Mouse (Mus musculus): ENCODE measurements at regions not wholly inside any gene's neighbourhood (a gene's known extent, or its start where the extent isn't known, plus 50 kb on each side); places are given as distances from the start of the nearest gene placed in this dataset.

DNA sequence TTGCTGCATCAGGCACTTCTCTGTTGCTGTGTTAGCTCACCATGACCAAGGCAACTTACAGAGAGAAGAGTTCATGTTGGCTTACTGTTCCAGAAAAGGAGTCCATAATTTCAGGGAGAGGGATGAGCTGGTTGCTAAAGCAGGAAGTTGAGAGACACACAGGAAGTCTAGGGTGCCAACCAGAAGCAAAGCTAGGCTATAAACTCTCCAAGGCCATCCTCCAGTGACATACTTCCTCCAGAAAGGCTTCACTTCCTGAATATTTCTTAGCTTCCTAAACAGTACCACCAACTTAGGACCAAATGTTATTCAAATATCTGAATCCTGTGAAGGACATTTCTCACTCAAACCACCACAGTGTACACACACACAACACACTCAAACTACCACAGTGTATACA lies 2010.6 kb downstream of the A830018L16Rik start:
- ATAC-seq (replicated peaks; ENCODE audit: low FRiP score, low TSS enrichment, low read depth), result no peak
- DNase-seq (ENCODE audit: low spot score), result no peak

DNA sequence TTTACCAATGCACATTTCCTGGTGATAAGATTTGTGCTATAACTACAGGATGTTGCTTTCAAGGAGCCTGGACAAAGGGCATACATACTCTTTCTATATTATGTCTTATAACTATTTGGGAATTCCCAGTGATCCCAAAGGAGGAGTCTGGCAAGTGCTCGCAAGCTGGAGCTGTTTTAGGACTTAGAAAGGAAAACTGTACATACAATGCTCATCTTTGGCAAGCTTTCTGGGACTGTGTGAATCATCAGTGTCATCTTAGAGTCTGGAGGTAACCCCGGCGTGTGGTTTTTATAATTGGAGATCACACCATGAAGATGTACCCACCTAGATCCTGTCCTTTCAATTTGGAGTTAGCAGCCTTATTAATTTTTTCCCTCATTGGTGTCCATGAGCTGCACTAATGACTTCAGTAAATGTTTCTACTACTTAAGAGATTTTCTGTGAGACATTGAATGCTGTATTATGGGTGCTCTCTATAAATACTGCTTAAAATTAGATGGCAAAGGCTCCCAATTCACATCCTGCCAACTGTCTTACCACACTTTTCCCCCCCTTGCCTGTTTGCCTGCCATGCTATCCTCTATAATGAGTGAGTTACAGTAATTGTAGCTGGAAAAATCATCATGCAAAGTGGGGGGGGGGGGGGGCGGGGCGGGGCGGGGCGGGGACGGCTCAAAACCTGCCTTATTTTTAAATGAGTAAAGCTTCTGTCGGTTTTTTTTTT lies 2011.9 kb downstream of the A830018L16Rik start:
- no peak for ATAC-seq (replicated peaks; ENCODE audit: low FRiP score, low TSS enrichment, low read depth)
- no peaks in the 10 kb centered on the region for H3K27me3 ChIP-seq (replicated peaks; ENCODE audit: control insufficient read depth, insufficient read depth, low read length)
- no peak overlapping the region for H3K27ac ChIP-seq (ENCODE audit: low read depth)
- 0 out of 2 replicates have a peak, but pooled peaks cover 7% of the 10 kb centered on the region for H3K4me1 ChIP-seq (replicated peaks; ENCODE audit: control insufficient read depth, insufficient read depth, low read length)
- H3K9me3 ChIP-seq (ENCODE audit: control insufficient read depth, low read length), result no peaks in the 10 kb centered on the region
- peak overlapping the region; percentile 45 for H3K9ac ChIP-seq (ENCODE audit: low read length)
- DNase-seq (ENCODE audit: low spot score), result no peak
- peak overlapping the region; percentile 40 for H3K4me3 ChIP-seq (ENCODE audit: low read depth, low read length)
- H3K4me2 ChIP-seq (ENCODE audit: low read length), result peak overlapping the region; percentile 63
- 25% methylated on average over 9 of the region's 9 CpGs for WGBS
- no peaks in the 10 kb centered on the region for H3K36me3 ChIP-seq (ENCODE audit: control insufficient read depth, insufficient read depth, low read length)

More for the DNA sequence above, 2010.6 kb downstream of the A830018L16Rik start:
- no peaks in the 10 kb centered on the region for H3K36me3 ChIP-seq (ENCODE audit: control insufficient read depth, insufficient read depth, low read length)
- 0 out of 2 replicates have a peak, but pooled peaks cover 7% of the 10 kb centered on the region for H3K4me1 ChIP-seq (replicated peaks; ENCODE audit: control insufficient read depth, insufficient read depth, low read length)
- H3K4me2 ChIP-seq (ENCODE audit: low read length), result no peak overlapping the region
- no peaks in the 10 kb centered on the region for H3K27me3 ChIP-seq (replicated peaks; ENCODE audit: control insufficient read depth, insufficient read depth, low read length)
- H3K9me3 ChIP-seq (ENCODE audit: control insufficient read depth, low read length), result no peaks in the 10 kb centered on the region
- H3K27ac ChIP-seq (ENCODE audit: low read depth), result no peak overlapping the region
- H3K9ac ChIP-seq (ENCODE audit: low read length), result no peak overlapping the region
- no peak overlapping the region for H3K4me3 ChIP-seq (ENCODE audit: low read depth, low read length)

DNA sequence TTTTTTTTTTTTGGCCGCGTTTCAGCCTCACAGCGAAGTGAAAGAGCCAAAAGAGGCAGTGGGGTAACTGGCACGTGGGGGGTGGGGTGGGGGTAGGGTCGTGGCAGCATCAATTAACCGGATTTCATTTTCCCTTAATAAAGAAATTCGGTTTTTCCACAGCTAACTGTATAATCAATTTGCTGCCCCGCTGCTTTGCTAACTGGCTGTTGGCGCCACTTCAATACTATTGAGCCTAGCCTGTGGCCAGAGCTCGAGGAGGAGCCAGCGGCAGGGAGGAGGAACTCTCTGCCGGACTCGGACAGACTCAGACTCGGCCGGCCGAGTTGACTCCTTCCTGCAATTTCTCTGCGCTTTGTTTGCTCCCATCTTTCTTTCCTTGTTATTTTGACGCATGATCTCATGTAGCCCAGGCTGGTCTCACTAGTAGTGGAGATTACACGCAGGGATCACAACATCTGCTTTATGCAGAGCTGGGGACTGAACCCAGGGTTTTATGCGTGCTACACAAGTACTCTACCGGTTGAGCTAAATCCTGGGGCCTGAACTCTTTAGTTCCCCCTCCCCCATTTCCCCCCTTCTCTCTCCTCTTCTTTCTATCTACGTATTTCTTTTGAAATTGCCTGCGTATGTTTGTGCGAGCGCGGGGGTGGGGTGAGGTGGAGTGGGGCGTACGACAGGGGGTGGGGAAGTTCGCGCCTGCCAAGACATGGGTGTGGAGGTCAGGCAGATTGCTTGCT lies 2012.6 kb downstream of the A830018L16Rik start:
- WGBS, result 5% methylated on average over 30 of the region's 30 CpGs
- DNase-seq (ENCODE audit: low spot score) (peak; percentile 83), ATAC-seq (replicated peaks; ENCODE audit: low FRiP score, low TSS enrichment, low read depth) (peak; percentile 80)
- peak overlapping the region; percentile 40 for H3K4me3 ChIP-seq (ENCODE audit: low read depth, low read length)
- peak overlapping the region; percentile 75 for H3K27ac ChIP-seq (ENCODE audit: low read depth)
- no peaks in the 10 kb centered on the region for H3K36me3 ChIP-seq (ENCODE audit: control insufficient read depth, insufficient read depth, low read length)
- peak overlapping the region; percentile 45 for H3K9ac ChIP-seq (ENCODE audit: low read length)
- H3K9me3 ChIP-seq (ENCODE audit: control insufficient read depth, low read length), result no peaks in the 10 kb centered on the region
- peak overlapping the region; percentile 63 for H3K4me2 ChIP-seq (ENCODE audit: low read length)
- H3K27me3 ChIP-seq (replicated peaks; ENCODE audit: control insufficient read depth, insufficient read depth, low read length), result no peaks in the 10 kb centered on the region
- H3K4me1 ChIP-seq (replicated peaks; ENCODE audit: control insufficient read depth, insufficient read depth, low read length), result 0 out of 2 replicates have a peak, but pooled peaks cover 7% of the 10 kb centered on the region

DNA sequence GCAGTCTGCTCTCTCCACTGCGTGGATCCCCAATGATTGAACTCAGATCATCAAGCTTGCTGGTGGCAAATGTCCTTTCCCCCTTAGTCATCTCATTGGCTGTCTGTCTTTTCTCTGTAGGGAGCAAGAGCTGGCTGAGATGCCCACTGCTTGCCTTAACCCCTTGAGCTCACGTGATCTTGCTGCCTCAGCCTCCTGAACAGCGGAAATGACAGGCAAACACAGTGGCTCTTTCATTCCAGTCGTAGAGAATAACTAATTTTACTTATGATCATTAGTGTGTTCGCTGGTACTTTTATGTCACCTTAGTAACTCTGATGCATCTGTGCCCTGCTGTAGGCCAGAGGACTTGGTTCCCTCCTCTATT lies 2013.1 kb downstream of the A830018L16Rik start:
- 70% methylated on average over 5 of the region's 5 CpGs for whole genome bisulfite sequencing
- Histone ChIP-seq H3K9ac (ENCODE audit: low read length) (no peak overlapping the region), H3K27me3 (replicated peaks; ENCODE audit: control insufficient read depth, insufficient read depth, low read length) (no peaks in the 10 kb centered on the region), H3K4me1 (replicated peaks; ENCODE audit: control insufficient read depth, insufficient read depth, low read length) (0 out of 2 replicates have a peak, but pooled peaks cover 7% of the 10 kb centered on the region), H3K36me3 (ENCODE audit: control insufficient read depth, insufficient read depth, low read length) (no peaks in the 10 kb centered on the region), H3K4me2 (ENCODE audit: low read length) (peak overlapping the region; percentile 63), H3K27ac (ENCODE audit: low read depth) (no peak overlapping the region; the same call in 1 of the 2 replicates), H3K4me3 (ENCODE audit: low read depth, low read length) (no peak overlapping the region), H3K9me3 (ENCODE audit: control insufficient read depth, low read length) (no peaks in the 10 kb centered on the region)
- no peak for DNase-seq (ENCODE audit: low spot score)
- no peak for ATAC-seq (replicated peaks; ENCODE audit: low FRiP score, low TSS enrichment, low read depth)

DNA sequence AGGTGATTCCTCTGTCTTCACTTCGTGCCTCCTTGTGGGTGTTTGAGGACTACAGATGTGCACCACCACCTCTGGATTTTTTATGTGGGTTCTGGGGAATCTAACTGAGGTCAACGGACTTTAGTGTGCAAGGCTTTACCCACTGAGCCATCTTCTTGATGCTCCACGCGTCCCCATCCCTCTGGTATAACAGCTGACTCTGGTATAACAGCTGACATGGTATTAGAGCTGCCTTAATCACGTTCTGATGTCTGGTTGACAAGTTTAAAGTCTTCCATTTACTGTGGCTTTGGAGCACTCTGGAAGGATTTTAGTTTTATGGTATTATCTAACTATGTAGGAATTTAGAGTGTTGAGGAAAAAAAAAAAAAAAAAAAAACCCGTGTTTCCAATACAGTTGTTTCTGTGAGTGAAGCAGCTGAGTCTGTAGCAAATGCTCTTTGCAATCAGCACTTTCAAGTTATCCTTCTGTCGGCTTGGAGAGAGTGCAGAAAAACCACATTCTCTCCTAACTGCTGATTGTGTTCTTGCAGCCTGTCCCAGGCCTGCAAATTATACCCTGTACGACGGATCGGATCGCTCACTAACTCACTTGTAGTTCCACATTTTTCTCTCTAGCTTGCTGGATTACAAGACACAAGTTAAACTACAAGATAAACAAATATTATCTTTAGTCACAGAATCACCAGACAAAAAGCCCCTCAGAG lies 2013.7 kb downstream of the A830018L16Rik start:
- 59% methylated on average over 11 of the region's 11 CpGs for WGBS

DNA sequence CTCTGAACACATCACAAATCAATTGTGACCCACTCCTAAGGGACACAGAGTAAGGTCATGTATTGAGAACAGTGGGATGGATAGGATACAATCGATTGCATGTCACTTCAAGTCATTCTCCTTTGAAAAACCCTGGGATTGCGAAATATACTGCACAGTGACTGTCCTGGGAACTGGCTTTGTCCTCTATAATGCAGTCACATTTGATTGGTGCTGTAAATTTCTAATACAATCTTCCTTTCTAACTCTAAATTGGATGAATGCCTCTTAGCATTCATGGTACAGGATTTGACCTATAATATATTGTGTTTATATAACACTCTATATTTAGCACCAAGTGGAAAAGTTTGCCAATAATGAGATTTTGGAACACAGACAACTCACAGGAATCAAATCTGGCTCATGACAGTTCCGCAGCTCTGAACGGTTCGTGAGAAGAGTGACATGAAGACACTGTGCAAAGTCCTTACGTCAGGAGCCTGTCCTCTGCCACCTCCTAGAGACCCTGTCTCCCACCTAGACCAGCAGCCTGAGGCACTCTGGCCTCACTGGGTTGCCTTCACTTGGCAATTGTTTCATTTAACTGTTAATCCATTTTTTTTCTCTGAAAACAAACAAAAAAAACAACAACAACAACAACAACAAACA lies 2024.0 kb downstream of the A830018L16Rik start:
- 67% methylated on average over 6 of the region's 6 CpGs for WGBS
- Histone ChIP-seq H3K4me3 (ENCODE audit: low read depth, low read length) (no peak overlapping the region), H3K9me3 (ENCODE audit: control insufficient read depth, low read length) (no peaks in the 10 kb centered on the region), H3K4me1 (replicated peaks; ENCODE audit: control insufficient read depth, insufficient read depth, low read length) (no peaks in the 10 kb centered on the region), H3K4me2 (ENCODE audit: low read length) (no peak overlapping the region), H3K27me3 (replicated peaks; ENCODE audit: control insufficient read depth, insufficient read depth, low read length) (no peaks in the 10 kb centered on the region), H3K36me3 (ENCODE audit: control insufficient read depth, insufficient read depth, low read length) (no peaks in the 10 kb centered on the region), H3K9ac (ENCODE audit: low read length) (no peak overlapping the region), H3K27ac (ENCODE audit: low read depth) (no peak overlapping the region)
- DNase-seq (ENCODE audit: low spot score) (no peak), ATAC-seq (replicated peaks; ENCODE audit: low FRiP score, low TSS enrichment, low read depth) (no peak)

More for the DNA sequence above, 2013.7 kb downstream of the A830018L16Rik start:
- ATAC-seq (replicated peaks; ENCODE audit: low FRiP score, low TSS enrichment, low read depth) (no peak), DNase-seq (ENCODE audit: low spot score) (no peak)
- Histone ChIP-seq H3K27ac (ENCODE audit: low read depth) (peak overlapping the region; percentile 3; the same call in 1 of the 2 replicates), H3K27me3 (replicated peaks; ENCODE audit: control insufficient read depth, insufficient read depth, low read length) (no peaks in the 10 kb centered on the region), H3K4me1 (replicated peaks; ENCODE audit: control insufficient read depth, insufficient read depth, low read length) (0 out of 2 replicates have a peak, but pooled peaks cover 7% of the 10 kb centered on the region), H3K4me2 (ENCODE audit: low read length) (no peak overlapping the region), H3K9me3 (ENCODE audit: control insufficient read depth, low read length) (no peaks in the 10 kb centered on the region), H3K36me3 (ENCODE audit: control insufficient read depth, insufficient read depth, low read length) (no peaks in the 10 kb centered on the region), H3K4me3 (ENCODE audit: low read depth, low read length) (no peak overlapping the region), H3K9ac (ENCODE audit: low read length) (no peak overlapping the region)

DNA sequence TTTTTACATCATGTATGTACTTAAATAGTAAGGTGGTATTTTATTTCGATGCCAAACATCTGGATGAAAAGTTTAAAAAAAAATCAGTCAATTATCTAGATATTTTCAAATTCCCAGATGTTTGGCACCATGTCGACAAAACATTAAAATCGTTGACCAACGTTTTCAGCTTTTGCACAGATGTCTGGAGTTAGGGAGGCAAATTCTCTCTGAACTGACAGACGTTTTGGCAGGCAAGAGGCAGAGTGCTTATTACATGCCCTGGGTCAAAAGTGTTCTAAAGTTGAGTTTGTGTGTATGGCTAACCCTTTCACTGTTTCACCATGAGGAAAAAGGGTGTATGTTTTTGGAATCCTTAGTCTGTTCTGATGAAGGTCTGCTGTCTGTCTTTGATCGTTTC lies 2028.5 kb downstream of the A830018L16Rik start:
- 68% methylated on average over 6 of the region's 6 CpGs for WGBS
- ATAC-seq (replicated peaks; ENCODE audit: low FRiP score, low TSS enrichment, low read depth), result no peak
- no peak for DNase-seq (ENCODE audit: low spot score)

DNA sequence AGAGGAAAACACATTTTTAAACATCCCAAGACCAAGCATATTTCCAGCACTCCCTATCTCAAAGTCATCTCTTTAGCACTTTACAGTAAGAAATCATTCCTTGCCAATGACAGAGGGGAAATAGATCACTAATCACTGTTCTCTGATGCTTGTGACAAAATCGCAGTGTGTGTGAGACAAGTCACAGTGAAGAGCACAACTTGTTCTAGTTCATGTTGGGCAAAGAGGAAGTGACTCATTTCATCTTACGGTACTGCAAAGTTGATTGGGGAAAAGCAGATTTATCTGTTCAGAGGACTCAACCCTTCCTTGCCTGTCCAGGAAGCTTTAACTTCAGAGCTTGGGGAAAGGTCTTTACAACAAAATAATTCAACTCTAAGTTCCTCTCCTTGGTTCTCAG lies 2040.6 kb downstream of the A830018L16Rik start:
- WGBS, result 69% methylated on average over 2 of the region's 2 CpGs
- H3K36me3 ChIP-seq (ENCODE audit: control insufficient read depth, insufficient read depth, low read length), result no peaks in the 10 kb centered on the region
- H3K27me3 ChIP-seq (replicated peaks; ENCODE audit: control insufficient read depth, insufficient read depth, low read length), result no peaks in the 10 kb centered on the region
- no peak overlapping the region for H3K9ac ChIP-seq (ENCODE audit: low read length)
- H3K4me2 ChIP-seq (ENCODE audit: low read length), result no peak overlapping the region
- H3K9me3 ChIP-seq (ENCODE audit: control insufficient read depth, low read length), result no peaks in the 10 kb centered on the region
- H3K4me1 ChIP-seq (replicated peaks; ENCODE audit: control insufficient read depth, insufficient read depth, low read length), result no peaks in the 10 kb centered on the region
- no peak for ATAC-seq (replicated peaks; ENCODE audit: low FRiP score, low TSS enrichment, low read depth)
- no peak for DNase-seq (ENCODE audit: low spot score)
- no peak overlapping the region for H3K4me3 ChIP-seq (ENCODE audit: low read depth, low read length)
- H3K27ac ChIP-seq (ENCODE audit: low read depth), result no peak overlapping the region

More for the DNA sequence above, 2028.5 kb downstream of the A830018L16Rik start:
- Histone ChIP-seq H3K4me1 (replicated peaks; ENCODE audit: control insufficient read depth, insufficient read depth, low read length) (no peaks in the 10 kb centered on the region), H3K9me3 (ENCODE audit: control insufficient read depth, low read length) (no peaks in the 10 kb centered on the region), H3K4me3 (ENCODE audit: low read depth, low read length) (no peak overlapping the region), H3K4me2 (ENCODE audit: low read length) (no peak overlapping the region), H3K27ac (ENCODE audit: low read depth) (no peak overlapping the region), H3K27me3 (replicated peaks; ENCODE audit: control insufficient read depth, insufficient read depth, low read length) (no peaks in the 10 kb centered on the region), H3K36me3 (ENCODE audit: control insufficient read depth, insufficient read depth, low read length) (no peaks in the 10 kb centered on the region), H3K9ac (ENCODE audit: low read length) (no peak overlapping the region)

Data from intestine, embryonic 14.5 days (tissue).